Mouse (Mus musculus) lung, embryonic 14.5 days (tissue): Measurements from ENCODE around the gene Htr2a. TPM values are rescaled to one million over a fixed set of nuclear protein-coding genes. Genes with fewer than 3 reads are reported as not detected.
A peak's percentile ranks its signal among the peaks of the same experiment; 100 is the strongest.

Experiments used
- ATAC-seq: fragments of 200-750 bp; cut with Nextera tagmentation; 2 replicates; pipeline ENCODE4 v1.8.0; 2017; ENCODE audit warnings: mild to moderate bottlenecking, moderate TSS enrichment, moderate library complexity; ENCODE audit not compliant: insufficient read depth
- DNase-seq: peaks from one replicate; pipeline ENCODE4 v3.0.0-alpha.2; 2015
- H3K27ac ChIP-seq: fragments of 300-500 bp; sonication (generic); 2 replicates; pipeline ENCODE4 v1.5.1; 2014; ENCODE audit warnings: low read depth, mild to moderate bottlenecking, moderate library complexity
- H3K27me3 ChIP-seq: fragments of 300-500 bp; sonication (generic); 2 replicates; pipeline ENCODE4 v1.6.1; 2014; ENCODE audit warnings: low read length, control low read depth; ENCODE audit not compliant: insufficient read depth
- H3K36me3 ChIP-seq: fragments of 300-500 bp; sonication (generic); 2 replicates; pipeline ENCODE4 v1.6.1; 2014; ENCODE audit warnings: control low read depth; ENCODE audit not compliant: insufficient read depth
- H3K4me1 ChIP-seq: fragments of 300-500 bp; sonication (generic); 2 replicates; pipeline ENCODE4 v1.6.1; 2014; ENCODE audit warnings: antibody characterized with exemption, control low read depth; ENCODE audit not compliant: insufficient read depth
- H3K4me2 ChIP-seq: fragments of 300-500 bp; sonication (generic); 2 replicates; pipeline ENCODE4 v1.6.1; 2014; ENCODE audit warnings: mild to moderate bottlenecking
- H3K4me3 ChIP-seq: fragments of 300-500 bp; sonication (generic); 2 replicates; pipeline ENCODE4 v1.5.1; 2014; ENCODE audit warnings: low read depth, low read length
- H3K9ac ChIP-seq: fragments of 300-500 bp; sonication (generic); 2 replicates; pipeline ENCODE4 v1.6.1; 2014
- H3K9me3 ChIP-seq: fragments of 300-500 bp; sonication (generic); 2 replicates; pipeline ENCODE4 v1.6.1; 2016; ENCODE audit warnings: low read depth, low read length, control low read depth
- CTCF ChIP-seq: IDR thresholded peaks from 2 replicates; pipeline ENCODE4 v1.5.1; 2016; ENCODE audit warnings: antibody characterized with exemption, low read depth
- WGBS: fragments of 180-500 bp; shearing (Covaris S2); extraction: QIAGEN DNeasy Blood & Tissue Kit; methylation state at CpG from one replicate; pipeline ENCODE4 v1.1.7; 2014; 5-methylcytosine and 5-hydroxymethylcytosine counted together
- polyA plus RNA-seq: library from polyadenylated mRNA; unstranded; fragments of >200 nt; fragmentation: Nextera tagmentation; extraction: Ambion mirVana; gene quantifications from 2 replicates; pipeline ENCODE4 v1.2.1, GENCODE M21; 2014

The Htr2a gene
- polyA plus RNA-seq, 1 experiment from 2014 or later: 0.74 TPM

DNA sequence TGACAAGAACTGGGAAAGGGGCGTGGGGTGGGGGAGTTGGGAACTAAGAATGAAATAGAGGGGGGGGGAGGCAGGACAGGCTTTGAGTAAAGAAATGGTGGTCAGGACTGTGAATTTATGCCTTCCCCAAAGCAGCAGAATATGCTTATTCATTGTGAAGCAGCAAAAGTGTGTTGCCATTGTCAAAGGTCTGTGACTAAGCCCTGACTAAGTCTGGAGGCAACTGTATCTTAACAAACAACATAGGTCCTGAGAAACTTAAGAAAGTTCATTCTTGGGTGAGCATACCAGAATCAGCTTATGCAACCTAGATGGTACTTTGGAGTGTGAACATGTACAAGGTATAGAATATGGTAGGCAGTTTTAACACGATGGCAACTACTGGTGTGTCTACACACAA is 92.8 kb downstream of the Htr2a start:
- WGBS: 56% methylated on average over 2 of the region's 2 CpGs
- Histone ChIP-seq H3K36me3 (peaks cover 25% of the 10 kb centered on the region), H3K9ac (peak overlapping the region; percentile 85), H3K4me3 (peak overlapping the region; percentile 78), H3K9me3 (no peaks in the 10 kb centered on the region), H3K27me3 (no peaks in the 10 kb centered on the region), H3K4me2 (peak overlapping the region; percentile 75), H3K4me1 (0 out of 2 replicates have a peak, but pooled peaks cover 12% of the 10 kb centered on the region), H3K27ac (no peak overlapping the region)
- ATAC-seq (no peak), DNase-seq (no peak)
- no peak for TF ChIP-seq CTCF

- DNase-seq: no peak
- H3K4me3 ChIP-seq: no peak overlapping the region
- H3K27ac ChIP-seq: no peak overlapping the region
- ATAC-seq: no peak
- peaks cover 46% of the 10 kb centered on the region for H3K36me3 ChIP-seq
- H3K9me3 ChIP-seq: no peaks in the 10 kb centered on the region
- 0 out of 2 replicates have a peak, but pooled peaks cover 12% of the 10 kb centered on the region for H3K4me1 ChIP-seq
- no peak for TF ChIP-seq CTCF
- no peaks in the 10 kb centered on the region for H3K27me3 ChIP-seq
- WGBS: 68% methylated on average over 6 of the region's 6 CpGs
- no peak overlapping the region for H3K4me2 ChIP-seq
- H3K9ac ChIP-seq: no peak overlapping the region
These were observed 94.8 kb downstream of the Htr2a start for GRCm38 (mm10) chr14:74735471-74735870.

- Histone ChIP-seq H3K9me3 (no peaks in the 10 kb centered on the region), H3K27ac (no peak overlapping the region), H3K4me3 (no peak overlapping the region), H3K36me3 (peaks cover 59% of the 10 kb centered on the region), H3K27me3 (no peaks in the 10 kb centered on the region), H3K9ac (no peak overlapping the region), H3K4me1 (0 out of 2 replicates have a peak, but pooled peaks cover 12% of the 10 kb centered on the region), H3K4me2 (no peak overlapping the region)
- DNase-seq (no peak), ATAC-seq (no peak)
- TF ChIP-seq CTCF: no peak
- WGBS: 93% methylated on average over 6 of the region's 6 CpGs
These were observed 96.2 kb downstream of the Htr2a start for GRCm38 (mm10) chr14:74736850-74737249.

Other genes with a start within 250 kb of the Htr2a start
- 388 and 416 TPM in 2 replicates for gene Esd, start 91.5 kb downstream of the Htr2a start, polyA plus RNA-seq